Mouse (Mus musculus): ENCODE measurements around the gene Slc12a3. TPM values are rescaled to one million over a fixed set of nuclear protein-coding genes. Genes with fewer than 3 reads are reported as not detected.

Slc12a3 gene
- polyA plus RNA-seq, 1 experiment from 2014 or later: 0.05 TPM

DNA sequence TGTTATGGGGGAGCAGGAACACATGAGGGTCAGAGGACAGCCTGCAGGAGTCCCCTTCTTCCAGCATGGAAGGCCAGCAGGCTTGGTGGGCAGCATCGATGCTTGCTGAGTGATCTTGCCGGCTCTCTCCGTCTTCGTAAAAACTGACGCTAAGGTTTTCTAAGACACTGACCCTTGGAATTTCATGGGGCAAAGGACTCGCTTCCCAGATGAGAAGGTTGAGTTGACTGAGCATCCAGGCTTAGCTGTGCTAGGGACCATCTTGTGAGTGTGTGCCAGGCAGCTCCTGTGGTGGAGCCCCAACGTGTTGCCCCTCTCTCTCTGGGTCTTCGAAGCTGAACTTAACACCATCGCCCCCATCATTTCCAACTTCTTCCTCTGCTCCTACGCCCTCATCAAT lies 13.7 kb downstream of the Slc12a3 start:
- DNase-seq (ENCODE audit: low spot score) (no peak), ATAC-seq (replicated peaks; ENCODE audit: low FRiP score, low TSS enrichment, low read depth) (no peak)
- H3K27ac ChIP-seq (ENCODE audit: low read depth): no peak overlapping the region
- no peaks in the 10 kb centered on the region for H3K9me3 ChIP-seq (ENCODE audit: control insufficient read depth, low read length)
- no peaks in the 10 kb centered on the region for H3K4me1 ChIP-seq (replicated peaks; ENCODE audit: control insufficient read depth, insufficient read depth, low read length)
- 93% methylated on average over 10 of the region's 10 CpGs for WGBS
- no peaks in the 10 kb centered on the region for H3K27me3 ChIP-seq (replicated peaks; ENCODE audit: control insufficient read depth, insufficient read depth, low read length)
- H3K9ac ChIP-seq (ENCODE audit: low read length): no peak overlapping the region
- H3K4me2 ChIP-seq (ENCODE audit: low read length): no peak overlapping the region
- H3K4me3 ChIP-seq (ENCODE audit: low read depth, low read length): no peak overlapping the region
- H3K36me3 ChIP-seq (ENCODE audit: control insufficient read depth, insufficient read depth, low read length): no peaks in the 10 kb centered on the region

DNA sequence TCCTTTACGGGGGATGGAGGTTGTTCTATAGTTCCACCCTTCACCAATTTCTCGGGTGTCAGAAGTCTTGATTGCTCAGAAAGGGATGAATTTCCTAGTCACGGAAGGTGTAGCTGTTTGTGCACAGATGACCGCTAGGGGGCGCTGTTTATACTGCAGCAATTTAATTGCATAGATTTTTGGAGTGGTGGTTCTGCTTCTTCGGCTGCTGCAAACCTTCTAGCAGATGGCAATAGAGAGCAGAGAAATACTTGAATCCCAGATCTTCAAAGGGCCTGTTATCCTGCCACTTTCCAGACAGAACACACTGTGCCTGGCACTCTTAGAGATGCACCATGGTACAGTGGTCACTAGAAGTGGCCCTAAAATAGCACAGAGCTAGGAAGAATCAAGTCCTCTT lies 14.3 kb downstream of the Slc12a3 start:
- H3K4me3 ChIP-seq (ENCODE audit: low read depth, low read length): no peak overlapping the region
- H3K9me3 ChIP-seq (ENCODE audit: control insufficient read depth, low read length): no peaks in the 10 kb centered on the region
- no peaks in the 10 kb centered on the region for H3K36me3 ChIP-seq (ENCODE audit: control insufficient read depth, insufficient read depth, low read length)
- 16% methylated on average over 6 of the region's 6 CpGs for WGBS
- no peak overlapping the region for H3K4me2 ChIP-seq (ENCODE audit: low read length)
- ATAC-seq (replicated peaks; ENCODE audit: low FRiP score, low TSS enrichment, low read depth): no peak
- H3K27ac ChIP-seq (ENCODE audit: low read depth): no peak overlapping the region
- peak; percentile 86 for DNase-seq (ENCODE audit: low spot score)
- H3K9ac ChIP-seq (ENCODE audit: low read length): no peak overlapping the region
- no peaks in the 10 kb centered on the region for H3K27me3 ChIP-seq (replicated peaks; ENCODE audit: control insufficient read depth, insufficient read depth, low read length)
- H3K4me1 ChIP-seq (replicated peaks; ENCODE audit: control insufficient read depth, insufficient read depth, low read length): no peaks in the 10 kb centered on the region

DNA sequence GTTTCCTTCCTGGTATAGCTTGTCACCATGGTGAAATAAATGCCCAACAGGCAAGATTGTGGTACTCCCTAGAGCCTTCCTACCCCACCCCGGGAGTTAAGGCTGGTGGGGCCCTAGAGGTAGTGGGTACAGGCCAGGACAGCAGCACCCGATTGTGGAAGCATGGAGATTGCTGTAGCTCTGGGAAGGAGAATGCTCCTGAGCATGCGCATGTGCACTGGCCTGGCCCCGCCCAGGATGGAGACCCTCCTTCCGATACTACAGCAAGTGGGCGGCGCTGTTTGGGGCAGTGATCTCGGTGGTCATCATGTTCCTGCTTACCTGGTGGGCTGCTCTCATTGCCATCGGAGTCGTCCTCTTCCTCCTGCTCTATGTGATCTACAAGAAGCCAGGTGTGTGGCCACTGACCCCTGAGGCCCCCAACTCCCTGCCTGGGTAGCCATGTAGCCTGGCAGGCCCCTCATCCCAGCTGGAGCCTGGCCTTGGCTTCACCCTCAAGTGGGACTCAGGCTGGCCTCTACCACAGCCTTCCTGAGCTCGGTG lies 14.8 kb downstream of the Slc12a3 start:
- H3K4me2 ChIP-seq (ENCODE audit: low read length): no peak overlapping the region
- no peaks in the 10 kb centered on the region for H3K36me3 ChIP-seq (ENCODE audit: control insufficient read depth, insufficient read depth, low read length)
- no peaks in the 10 kb centered on the region for H3K27me3 ChIP-seq (replicated peaks; ENCODE audit: control insufficient read depth, insufficient read depth, low read length)
- DNase-seq (ENCODE audit: low spot score): no peak
- no peak overlapping the region for H3K9ac ChIP-seq (ENCODE audit: low read length)
- H3K4me3 ChIP-seq (ENCODE audit: low read depth, low read length): no peak overlapping the region
- no peaks in the 10 kb centered on the region for H3K4me1 ChIP-seq (replicated peaks; ENCODE audit: control insufficient read depth, insufficient read depth, low read length)
- H3K27ac ChIP-seq (ENCODE audit: low read depth): no peak overlapping the region
- H3K9me3 ChIP-seq (ENCODE audit: control insufficient read depth, low read length): no peaks in the 10 kb centered on the region
- ATAC-seq (replicated peaks; ENCODE audit: low FRiP score, low TSS enrichment, low read depth): no peak
- WGBS: 80% methylated on average over 11 of the region's 11 CpGs

DNA sequence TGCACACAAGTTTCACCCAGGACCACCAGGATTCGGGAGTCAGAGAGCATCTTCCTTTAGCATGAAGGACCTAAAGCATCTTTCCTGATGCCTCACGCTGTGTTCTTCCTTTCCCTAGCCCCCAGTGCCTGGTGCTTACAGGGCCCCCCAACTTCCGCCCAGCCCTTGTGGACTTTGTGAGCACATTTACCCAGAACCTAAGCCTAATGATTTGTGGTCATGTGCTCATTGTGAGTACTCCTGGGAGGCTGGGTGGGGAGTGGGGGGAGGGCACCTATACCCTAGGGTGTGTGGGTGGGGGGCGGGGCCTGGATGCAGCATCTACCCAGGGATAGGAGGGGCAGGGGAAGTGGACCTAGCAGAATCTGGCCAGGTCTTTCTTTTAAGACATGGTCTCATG lies 16.7 kb downstream of the Slc12a3 start:
- H3K4me3 ChIP-seq (ENCODE audit: low read depth, low read length): no peak overlapping the region
- H3K9ac ChIP-seq (ENCODE audit: low read length): no peak overlapping the region
- no peak overlapping the region for H3K27ac ChIP-seq (ENCODE audit: low read depth)
- no peaks in the 10 kb centered on the region for H3K36me3 ChIP-seq (ENCODE audit: control insufficient read depth, insufficient read depth, low read length)
- no peaks in the 10 kb centered on the region for H3K9me3 ChIP-seq (ENCODE audit: control insufficient read depth, low read length)
- whole genome bisulfite sequencing: 85% methylated on average over 4 of the region's 4 CpGs
- no peaks in the 10 kb centered on the region for H3K4me1 ChIP-seq (replicated peaks; ENCODE audit: control insufficient read depth, insufficient read depth, low read length)
- no peaks in the 10 kb centered on the region for H3K27me3 ChIP-seq (replicated peaks; ENCODE audit: control insufficient read depth, insufficient read depth, low read length)
- no peak for ATAC-seq (replicated peaks; ENCODE audit: low FRiP score, low TSS enrichment, low read depth)
- DNase-seq (ENCODE audit: low spot score): no peak
- H3K4me2 ChIP-seq (ENCODE audit: low read length): no peak overlapping the region

DNA sequence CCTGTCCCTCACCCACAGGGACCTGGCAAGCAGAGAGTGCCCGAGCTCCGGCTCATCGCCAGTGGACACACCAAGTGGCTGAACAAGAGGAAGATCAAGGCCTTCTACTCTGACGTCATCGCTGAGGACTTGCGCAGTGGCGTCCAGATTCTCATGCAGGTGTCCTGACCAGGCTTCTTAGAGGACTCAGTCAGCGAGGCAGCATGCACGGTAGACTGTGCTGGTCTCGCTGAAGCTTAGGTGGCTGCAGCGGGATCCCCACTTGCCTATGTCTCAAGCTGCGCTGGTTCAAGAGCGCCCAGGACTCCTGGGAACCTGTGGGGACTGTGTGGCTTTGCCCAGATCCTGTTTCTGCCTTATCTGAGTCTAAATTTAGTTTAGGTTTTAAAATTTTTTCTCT lies 17.3 kb downstream of the Slc12a3 start:
- no peak overlapping the region for H3K4me3 ChIP-seq (ENCODE audit: low read depth, low read length)
- no peaks in the 10 kb centered on the region for H3K4me1 ChIP-seq (replicated peaks; ENCODE audit: control insufficient read depth, insufficient read depth, low read length)
- no peak overlapping the region for H3K27ac ChIP-seq (ENCODE audit: low read depth)
- no peaks in the 10 kb centered on the region for H3K9me3 ChIP-seq (ENCODE audit: control insufficient read depth, low read length)
- no peak for DNase-seq (ENCODE audit: low spot score)
- no peaks in the 10 kb centered on the region for H3K27me3 ChIP-seq (replicated peaks; ENCODE audit: control insufficient read depth, insufficient read depth, low read length)
- no peak for ATAC-seq (replicated peaks; ENCODE audit: low FRiP score, low TSS enrichment, low read depth)
- no peak overlapping the region for H3K9ac ChIP-seq (ENCODE audit: low read length)
- WGBS: 87% methylated on average over 13 of the region's 13 CpGs
- no peaks in the 10 kb centered on the region for H3K36me3 ChIP-seq (ENCODE audit: control insufficient read depth, insufficient read depth, low read length)
- no peak overlapping the region for H3K4me2 ChIP-seq (ENCODE audit: low read length)

DNA sequence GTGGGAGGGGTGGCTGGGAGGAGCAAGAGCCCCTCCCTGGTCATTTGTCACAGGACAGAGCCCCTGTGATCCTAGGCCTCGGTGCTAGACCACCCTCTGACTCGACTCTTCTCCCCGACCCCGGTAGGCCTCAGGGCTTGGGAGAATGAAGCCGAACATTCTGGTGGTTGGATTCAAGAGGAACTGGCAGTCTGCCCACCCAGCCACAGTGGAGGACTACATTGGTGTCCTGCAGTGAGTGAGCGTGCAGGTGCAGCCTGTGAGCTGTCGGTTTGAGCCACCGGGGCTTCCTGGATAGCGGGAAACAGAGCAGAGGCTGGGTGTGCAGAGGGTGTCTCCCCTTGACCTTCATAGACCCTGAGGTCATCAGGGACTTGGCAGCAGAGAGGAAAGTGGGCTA lies 19.4 kb downstream of the Slc12a3 start:
- Histone ChIP-seq H3K4me2 (ENCODE audit: low read length) (no peak overlapping the region), H3K9me3 (ENCODE audit: control insufficient read depth, low read length) (no peaks in the 10 kb centered on the region), H3K4me1 (replicated peaks; ENCODE audit: control insufficient read depth, insufficient read depth, low read length) (no peaks in the 10 kb centered on the region), H3K4me3 (ENCODE audit: low read depth, low read length) (no peak overlapping the region), H3K9ac (ENCODE audit: low read length) (no peak overlapping the region), H3K27me3 (replicated peaks; ENCODE audit: control insufficient read depth, insufficient read depth, low read length) (no peaks in the 10 kb centered on the region), H3K36me3 (ENCODE audit: control insufficient read depth, insufficient read depth, low read length) (no peaks in the 10 kb centered on the region), H3K27ac (ENCODE audit: low read depth) (no peak overlapping the region)
- DNase-seq (ENCODE audit: low spot score) (no peak), ATAC-seq (replicated peaks; ENCODE audit: low FRiP score, low TSS enrichment, low read depth) (no peak)
- WGBS: 63% methylated on average over 9 of the region's 9 CpGs

DNA sequence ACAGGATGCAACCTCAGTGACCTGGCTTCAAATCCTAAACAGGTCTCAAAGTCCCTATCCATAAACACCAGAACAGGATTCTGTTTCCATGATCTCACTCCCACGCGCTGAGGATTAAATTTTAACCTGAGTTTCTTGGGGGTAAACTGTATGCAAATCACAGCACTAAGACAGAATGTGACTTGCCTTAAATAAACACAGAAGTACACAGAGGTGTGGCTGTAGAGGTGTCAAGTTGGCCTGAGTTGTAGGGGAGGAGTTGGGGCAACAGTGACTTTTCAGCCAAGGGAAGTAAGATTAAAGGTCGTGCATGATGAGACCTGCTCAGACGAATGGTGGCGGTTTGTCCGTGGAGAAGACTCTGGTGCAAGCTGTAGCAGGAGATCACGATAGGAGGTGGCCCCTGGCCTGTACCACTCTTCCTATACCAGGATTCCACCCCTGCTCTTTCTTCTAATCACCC lies 25.1 kb downstream of the Slc12a3 start:
- H3K9ac ChIP-seq (ENCODE audit: low read length): no peak overlapping the region

DNA sequence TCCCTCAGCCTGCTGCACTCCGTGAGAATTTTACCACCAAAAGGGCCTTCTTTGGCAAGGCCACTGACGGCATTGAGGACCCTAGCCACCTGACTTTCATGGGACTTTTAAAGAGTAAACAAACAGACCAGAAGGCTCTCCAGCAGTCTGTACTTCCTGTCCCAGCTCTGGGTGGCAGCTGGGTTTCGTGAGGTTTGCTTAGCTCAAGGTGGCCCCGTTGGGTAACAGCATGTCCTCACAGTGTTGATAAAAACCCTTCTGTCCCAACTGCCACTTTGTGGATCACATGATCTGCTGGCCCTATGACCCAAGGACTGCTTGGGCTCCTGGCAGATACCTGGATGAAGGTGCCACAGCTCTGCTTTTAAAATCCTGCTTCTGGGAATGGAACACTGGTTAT lies 25.6 kb downstream of the Slc12a3 start:
- no peak overlapping the region for H3K27ac ChIP-seq (ENCODE audit: low read depth)
- H3K36me3 ChIP-seq (ENCODE audit: control insufficient read depth, insufficient read depth, low read length): no peaks in the 10 kb centered on the region
- WGBS: 57% methylated on average over 4 of the region's 4 CpGs
- H3K4me1 ChIP-seq (replicated peaks; ENCODE audit: control insufficient read depth, insufficient read depth, low read length): no peaks in the 10 kb centered on the region
- ATAC-seq (replicated peaks; ENCODE audit: low FRiP score, low TSS enrichment, low read depth): no peak
- no peak overlapping the region for H3K4me3 ChIP-seq (ENCODE audit: low read depth, low read length)
- no peak overlapping the region for H3K9ac ChIP-seq (ENCODE audit: low read length)
- no peaks in the 10 kb centered on the region for H3K9me3 ChIP-seq (ENCODE audit: control insufficient read depth, low read length)
- no peaks in the 10 kb centered on the region for H3K27me3 ChIP-seq (replicated peaks; ENCODE audit: control insufficient read depth, insufficient read depth, low read length)
- H3K4me2 ChIP-seq (ENCODE audit: low read length): no peak overlapping the region
- no peak for DNase-seq (ENCODE audit: low spot score)

More for the DNA sequence above, 25.1 kb downstream of the Slc12a3 start:
- Histone ChIP-seq H3K9me3 (ENCODE audit: control insufficient read depth, low read length) (no peaks in the 10 kb centered on the region), H3K27ac (ENCODE audit: low read depth) (no peak overlapping the region), H3K4me2 (ENCODE audit: low read length) (no peak overlapping the region), H3K4me1 (replicated peaks; ENCODE audit: control insufficient read depth, insufficient read depth, low read length) (no peaks in the 10 kb centered on the region), H3K36me3 (ENCODE audit: control insufficient read depth, insufficient read depth, low read length) (no peaks in the 10 kb centered on the region), H3K27me3 (replicated peaks; ENCODE audit: control insufficient read depth, insufficient read depth, low read length) (no peaks in the 10 kb centered on the region), H3K4me3 (ENCODE audit: low read depth, low read length) (no peak overlapping the region)
- 67% methylated on average over 7 of the region's 7 CpGs for WGBS
- ATAC-seq (replicated peaks; ENCODE audit: low FRiP score, low TSS enrichment, low read depth) (no peak), DNase-seq (ENCODE audit: low spot score) (peak; percentile 51)

DNA sequence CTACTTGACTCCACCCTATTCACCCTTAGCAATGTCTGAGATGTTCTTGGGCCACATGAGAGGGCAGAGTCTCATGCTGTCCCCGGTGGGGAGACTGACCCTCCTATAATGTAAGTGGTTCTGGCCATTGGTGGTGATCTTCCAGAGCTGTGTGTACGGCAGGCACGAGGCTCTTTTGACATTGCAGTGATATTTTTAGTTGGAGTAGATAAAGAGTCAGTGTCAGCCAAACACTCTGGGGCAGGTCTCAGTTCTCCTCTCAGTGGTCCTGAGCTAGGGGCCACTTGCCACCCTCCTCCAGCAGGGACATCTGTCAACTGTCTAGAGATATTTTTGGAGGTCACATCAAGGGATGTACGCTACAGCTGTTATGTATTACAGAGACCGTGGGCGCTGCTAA lies 28.2 kb downstream of the Slc12a3 start:
- no peak overlapping the region for H3K4me3 ChIP-seq (ENCODE audit: low read depth, low read length)
- no peak for DNase-seq (ENCODE audit: low spot score)
- ATAC-seq (replicated peaks; ENCODE audit: low FRiP score, low TSS enrichment, low read depth): no peak

More for the DNA sequence above, 28.2 kb downstream of the Slc12a3 start:
- no peaks in the 10 kb centered on the region for H3K36me3 ChIP-seq (ENCODE audit: control insufficient read depth, insufficient read depth, low read length)
- H3K9me3 ChIP-seq (ENCODE audit: control insufficient read depth, low read length): no peaks in the 10 kb centered on the region
- WGBS: 77% methylated on average over 6 of the region's 6 CpGs
- no peak overlapping the region for H3K9ac ChIP-seq (ENCODE audit: low read length)
- H3K27me3 ChIP-seq (replicated peaks; ENCODE audit: control insufficient read depth, insufficient read depth, low read length): no peaks in the 10 kb centered on the region
- H3K27ac ChIP-seq (ENCODE audit: low read depth): no peak overlapping the region
- H3K4me2 ChIP-seq (ENCODE audit: low read length): no peak overlapping the region
- H3K4me1 ChIP-seq (replicated peaks; ENCODE audit: control insufficient read depth, insufficient read depth, low read length): no peaks in the 10 kb centered on the region

Measured in intestine, embryonic 14.5 days (tissue).